Mouse (Mus musculus) hindbrain, embryonic 12.5 days (tissue): Measurements from ENCODE around the gene Impg1. TPM values are rescaled to one million over a fixed set of nuclear protein-coding genes. Genes with fewer than 3 reads are reported as not detected.
A peak's percentile ranks its signal among the peaks of the same experiment; 100 is the strongest.

Experiments used
- ATAC-seq: fragments of 200-750 bp; cut with Nextera tagmentation; 2 replicates; pipeline ENCODE4 v1.8.0; 2017; ENCODE audit warnings: moderate TSS enrichment; ENCODE audit not compliant: low FRiP score
- H3K27ac ChIP-seq: fragments of 300-500 bp; sonication (generic); 2 replicates; pipeline ENCODE4 v1.5.1; 2016; ENCODE audit warnings: mild to moderate bottlenecking
- H3K27me3 ChIP-seq: fragments of 300-500 bp; sonication (generic); 2 replicates; pipeline ENCODE4 v1.6.1; 2016; ENCODE audit warnings: mild to moderate bottlenecking
- H3K36me3 ChIP-seq: fragments of 300-500 bp; sonication (generic); 2 replicates; pipeline ENCODE4 v1.6.1; 2016; ENCODE audit warnings: mild to moderate bottlenecking
- H3K4me1 ChIP-seq: fragments of 300-500 bp; sonication (generic); 2 replicates; pipeline ENCODE4 v1.6.1; 2016
- H3K4me2 ChIP-seq: fragments of 300-500 bp; sonication (generic); replicated peaks from 2 replicates; pipeline ENCODE4 v1.6.1; 2016; ENCODE audit warnings: mild to moderate bottlenecking
- H3K4me3 ChIP-seq: fragments of 300-500 bp; sonication (generic); 2 replicates; pipeline ENCODE4 v1.5.1; 2016; ENCODE audit warnings: mild to moderate bottlenecking
- H3K9ac ChIP-seq: fragments of 300-500 bp; sonication (generic); 2 replicates; pipeline ENCODE4 v1.6.1; 2016; ENCODE audit warnings: mild to moderate bottlenecking, moderate library complexity
- H3K9me3 ChIP-seq: fragments of 300-500 bp; sonication (generic); replicated peaks from 2 replicates; pipeline ENCODE4 v1.6.1; 2016; ENCODE audit warnings: mild to moderate bottlenecking
- WGBS: fragments of 180-500 bp; shearing (Covaris S2); methylation state at CpG from one replicate; pipeline ENCODE4 v1.1.7; 2016; 5-methylcytosine and 5-hydroxymethylcytosine counted together
- polyA plus RNA-seq: library from polyadenylated mRNA; unstranded; fragments of >200 nt; fragmentation: Nextera tagmentation; extraction: Ambion mirVana; gene quantifications from 2 replicates; pipeline ENCODE4 v1.2.1, GENCODE M21; 2016

The Impg1 gene
- polyA plus RNA-seq, 1 experiment from 2014 or later: not detected

DNA sequence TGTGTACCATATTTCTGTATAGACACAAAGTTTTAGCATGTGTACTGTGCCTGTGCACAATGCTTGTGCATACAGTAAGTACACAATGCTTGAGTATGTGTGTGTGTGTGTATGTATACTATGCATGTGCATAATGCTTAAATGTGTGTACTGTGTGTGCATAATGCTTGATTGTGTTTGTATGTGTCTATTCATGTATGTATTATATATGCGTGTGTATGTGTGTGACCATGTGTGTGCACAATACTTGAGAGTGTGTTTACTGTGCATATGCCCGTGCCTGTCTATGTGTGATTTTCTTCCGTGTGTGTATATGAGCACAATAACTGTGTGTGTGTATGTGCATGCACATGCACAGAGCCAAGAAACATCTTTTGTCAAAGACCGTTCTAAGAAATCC is 158.9 kb downstream of the Impg1 start:
- H3K4me2 ChIP-seq: 0 out of 2 replicates have a peak overlapping the region, but pooled peaks have one; percentile 29
- ATAC-seq: no peak
- no peak overlapping the region for H3K27ac ChIP-seq
- no peak overlapping the region for H3K9ac ChIP-seq
- H3K4me1 ChIP-seq: 0 out of 2 replicates have a peak, but pooled peaks cover 2% of the 10 kb centered on the region
- no peaks in the 10 kb centered on the region for H3K36me3 ChIP-seq
- H3K4me3 ChIP-seq: no peak overlapping the region
- H3K27me3 ChIP-seq: no peaks in the 10 kb centered on the region
- WGBS: 84% methylated on average over 4 of the region's 4 CpGs
- no peaks in the 10 kb centered on the region for H3K9me3 ChIP-seq

DNA sequence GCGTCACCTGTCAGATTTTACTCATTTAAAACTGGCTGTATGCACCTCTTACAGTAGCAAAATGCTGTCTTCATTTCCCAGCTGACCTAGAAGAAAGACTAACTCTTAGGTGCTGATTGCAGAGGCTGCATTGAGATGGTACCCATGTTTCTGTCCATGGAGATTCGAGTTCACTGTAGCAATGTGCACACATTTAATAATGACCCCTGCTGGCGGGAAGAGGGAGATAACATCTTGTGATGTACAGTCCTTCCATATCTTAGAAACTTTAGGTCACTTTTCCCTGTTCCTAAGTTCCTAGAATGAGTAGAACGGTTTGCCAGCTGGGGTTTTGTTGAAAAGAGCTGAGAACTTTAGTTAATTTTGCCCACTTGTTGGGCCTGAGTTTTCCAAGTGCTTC is 161.8 kb downstream of the Impg1 start:
- Histone ChIP-seq H3K27me3 (no peaks in the 10 kb centered on the region), H3K36me3 (no peaks in the 10 kb centered on the region), H3K9me3 (no peaks in the 10 kb centered on the region), H3K4me3 (no peak overlapping the region), H3K4me1 (0 out of 2 replicates have a peak, but pooled peaks cover 2% of the 10 kb centered on the region), H3K4me2 (no peak overlapping the region), H3K9ac (no peak overlapping the region), H3K27ac (no peak overlapping the region)
- 74% methylated on average over 4 of the region's 4 CpGs for WGBS
- no peak for ATAC-seq

DNA sequence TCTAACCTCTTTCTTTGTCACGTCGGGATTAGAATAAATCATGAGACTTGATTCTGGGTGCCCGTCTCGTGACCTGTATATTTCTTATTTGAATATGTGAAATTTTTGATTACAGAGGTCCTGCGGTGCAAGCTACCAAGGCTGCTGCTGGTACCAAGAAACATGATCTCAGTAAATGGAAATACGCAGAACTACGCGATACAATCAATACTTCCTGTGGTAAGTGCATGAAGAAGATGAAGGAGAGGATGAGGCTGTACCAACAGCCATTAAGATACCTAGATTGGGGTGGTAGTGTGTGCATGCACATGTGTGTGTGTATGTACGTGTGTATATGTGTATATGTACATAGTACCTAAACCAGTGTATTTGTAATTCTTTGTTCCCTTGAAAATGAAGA is 166.2 kb downstream of the Impg1 start:
- Histone ChIP-seq H3K4me2 (no peak overlapping the region), H3K36me3 (no peaks in the 10 kb centered on the region), H3K27ac (no peak overlapping the region), H3K27me3 (no peaks in the 10 kb centered on the region), H3K9me3 (no peaks in the 10 kb centered on the region), H3K4me1 (no peaks in the 10 kb centered on the region), H3K9ac (no peak overlapping the region), H3K4me3 (no peak overlapping the region)
- WGBS: 90% methylated on average over 9 of the region's 9 CpGs
- no peak for ATAC-seq

DNA sequence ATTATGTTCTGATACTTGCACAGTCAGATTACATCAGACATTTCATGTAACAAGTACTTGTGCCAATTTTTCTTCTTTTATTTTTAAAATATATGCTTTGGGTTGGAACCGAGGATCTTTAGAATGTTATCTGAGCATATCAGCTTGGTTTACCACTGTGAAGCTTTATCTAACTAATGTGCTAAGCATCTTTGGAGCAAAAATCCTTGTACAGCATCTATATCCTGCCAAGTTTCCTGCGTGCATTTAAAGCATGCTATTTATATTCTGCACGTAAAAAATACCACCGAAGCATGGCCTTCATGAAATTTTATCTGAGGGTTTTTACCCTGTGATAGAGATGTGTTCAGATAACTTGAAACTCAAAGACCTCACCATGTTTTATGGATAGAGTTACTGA is 169.2 kb downstream of the Impg1 start:
- no peak for ATAC-seq
- Histone ChIP-seq H3K4me1 (no peaks in the 10 kb centered on the region), H3K36me3 (no peaks in the 10 kb centered on the region), H3K9ac (no peak overlapping the region), H3K9me3 (no peaks in the 10 kb centered on the region), H3K27ac (no peak overlapping the region), H3K4me3 (no peak overlapping the region), H3K4me2 (no peak overlapping the region), H3K27me3 (no peaks in the 10 kb centered on the region)
- WGBS: 78% methylated on average over 4 of the region's 4 CpGs

DNA sequence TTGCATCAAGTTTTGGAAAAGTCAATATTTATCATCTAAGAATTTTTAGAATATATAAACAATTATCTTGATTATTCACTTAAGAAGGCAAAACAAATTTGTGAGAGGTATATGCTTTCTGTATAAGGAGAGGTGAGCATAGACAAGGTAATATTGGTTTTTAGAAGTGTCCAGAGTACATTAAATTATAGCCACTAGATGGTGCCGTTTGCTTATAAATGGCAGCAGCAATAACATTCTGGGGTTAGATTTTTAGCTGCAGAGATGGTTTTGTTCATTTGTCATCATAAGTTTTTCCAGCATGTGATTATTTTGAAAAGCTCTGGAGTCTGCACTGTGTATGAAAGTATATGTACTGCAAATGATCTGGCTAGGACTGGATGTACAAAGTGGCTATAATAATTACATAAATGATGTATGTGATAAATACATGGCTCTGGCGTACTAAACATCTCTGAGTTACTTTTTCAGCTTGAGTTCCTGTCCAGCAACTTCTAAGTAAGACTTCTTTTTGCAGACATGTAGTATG is 172.2 kb downstream of the Impg1 start:
- no peaks in the 10 kb centered on the region; the same call in 1 of the 2 replicates for H3K36me3 ChIP-seq
- H3K4me2 ChIP-seq: no peak overlapping the region
- 61% methylated on average over 2 of the region's 2 CpGs for WGBS
- no peaks in the 10 kb centered on the region for H3K27me3 ChIP-seq
- no peaks in the 10 kb centered on the region for H3K9me3 ChIP-seq
- no peak overlapping the region for H3K27ac ChIP-seq
- no peaks in the 10 kb centered on the region for H3K4me1 ChIP-seq
- H3K9ac ChIP-seq: no peak overlapping the region
- no peak; the same call in 1 of the 2 replicates for ATAC-seq
- H3K4me3 ChIP-seq: no peak overlapping the region

DNA sequence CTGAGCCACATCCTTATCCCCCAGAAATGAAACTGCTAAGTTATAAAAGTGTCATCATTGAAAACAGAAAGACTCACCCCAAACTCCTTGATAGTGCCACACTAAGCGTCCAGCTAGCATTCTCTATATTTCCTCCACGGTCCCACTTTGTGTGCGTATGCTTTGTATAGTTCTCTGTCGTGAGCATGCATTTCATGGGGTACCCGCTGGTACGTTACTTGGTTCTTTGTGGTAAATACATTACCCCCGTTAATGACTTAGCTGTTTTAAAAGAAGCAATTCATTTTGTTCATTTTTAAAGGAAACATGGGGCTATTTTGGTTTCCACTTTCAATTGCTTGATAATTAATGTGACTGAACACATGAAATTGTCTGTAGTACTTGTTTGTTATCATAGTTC is 178.4 kb downstream of the Impg1 start:
- Histone ChIP-seq H3K4me1 (no peaks in the 10 kb centered on the region), H3K36me3 (no peaks in the 10 kb centered on the region; the same call in 1 of the 2 replicates), H3K27ac (no peak overlapping the region), H3K9ac (no peak overlapping the region), H3K4me2 (no peak overlapping the region), H3K9me3 (no peaks in the 10 kb centered on the region), H3K4me3 (no peak overlapping the region), H3K27me3 (no peaks in the 10 kb centered on the region)
- WGBS: 89% methylated on average over 7 of the region's 7 CpGs
- no peak for ATAC-seq

DNA sequence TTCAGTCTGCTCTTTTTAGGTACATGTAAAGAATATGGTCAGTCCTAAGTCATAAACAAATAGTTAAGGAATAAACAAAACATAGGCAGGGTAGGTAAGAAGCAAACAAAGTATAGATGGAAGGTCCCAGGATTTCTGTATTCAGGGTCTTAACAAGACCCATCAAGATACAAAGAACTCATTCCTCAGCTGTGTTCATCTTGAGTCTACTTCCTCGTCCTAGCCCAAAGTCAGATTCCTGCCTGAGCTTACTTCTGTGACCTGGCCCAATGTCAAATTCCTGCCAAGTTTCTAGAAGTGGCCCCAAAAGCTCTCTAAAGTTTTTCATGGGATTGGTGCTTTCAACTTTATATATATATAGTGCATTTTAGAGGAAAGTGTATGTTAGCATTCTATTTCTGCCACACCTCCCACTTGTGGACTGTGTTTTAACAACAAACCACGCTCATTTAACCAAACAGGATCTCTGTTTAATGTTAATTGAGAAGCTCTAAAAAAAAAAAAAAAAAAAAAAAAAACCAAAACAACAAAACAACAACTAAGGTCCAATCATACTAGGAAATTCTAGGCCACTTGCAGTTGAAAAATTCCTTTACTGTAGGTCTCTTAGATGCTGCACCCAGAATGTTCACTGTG is 180.6 kb downstream of the Impg1 start:
- H3K27me3 ChIP-seq: no peaks in the 10 kb centered on the region
- H3K9ac ChIP-seq: no peak overlapping the region
- H3K4me2 ChIP-seq: no peak overlapping the region
- H3K4me1 ChIP-seq: no peaks in the 10 kb centered on the region
- no peaks in the 10 kb centered on the region for H3K36me3 ChIP-seq
- ATAC-seq: no peak
- no peak overlapping the region for H3K27ac ChIP-seq
- no peaks in the 10 kb centered on the region for H3K9me3 ChIP-seq
- 83% methylated on average over 2 of the region's 2 CpGs for WGBS
- no peak overlapping the region for H3K4me3 ChIP-seq

DNA sequence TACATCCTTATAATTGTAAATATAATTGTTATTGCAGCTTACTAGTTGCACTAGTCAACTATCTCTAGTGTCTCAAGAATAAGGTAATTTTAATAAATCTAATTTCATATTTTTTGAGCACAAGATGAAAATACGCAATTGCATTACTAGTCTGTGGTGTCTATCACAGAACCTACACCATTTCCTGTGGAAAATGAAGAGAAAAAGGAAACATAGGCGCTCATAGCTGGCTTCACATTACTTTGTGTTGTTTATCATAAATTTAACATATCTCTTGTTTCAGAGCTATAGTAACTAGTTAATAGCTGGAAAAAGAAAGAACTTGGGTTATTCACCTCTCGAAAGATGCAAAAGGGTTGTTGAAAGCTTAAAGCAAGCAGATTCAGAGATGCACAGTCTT is 182.9 kb downstream of the Impg1 start:
- Histone ChIP-seq H3K9me3 (no peaks in the 10 kb centered on the region), H3K4me3 (no peak overlapping the region), H3K36me3 (no peaks in the 10 kb centered on the region), H3K9ac (no peak overlapping the region), H3K27ac (no peak overlapping the region), H3K27me3 (no peaks in the 10 kb centered on the region), H3K4me2 (no peak overlapping the region), H3K4me1 (no peaks in the 10 kb centered on the region)
- ATAC-seq: no peak
- WGBS: 93% methylated on average over 3 of the region's 3 CpGs

DNA sequence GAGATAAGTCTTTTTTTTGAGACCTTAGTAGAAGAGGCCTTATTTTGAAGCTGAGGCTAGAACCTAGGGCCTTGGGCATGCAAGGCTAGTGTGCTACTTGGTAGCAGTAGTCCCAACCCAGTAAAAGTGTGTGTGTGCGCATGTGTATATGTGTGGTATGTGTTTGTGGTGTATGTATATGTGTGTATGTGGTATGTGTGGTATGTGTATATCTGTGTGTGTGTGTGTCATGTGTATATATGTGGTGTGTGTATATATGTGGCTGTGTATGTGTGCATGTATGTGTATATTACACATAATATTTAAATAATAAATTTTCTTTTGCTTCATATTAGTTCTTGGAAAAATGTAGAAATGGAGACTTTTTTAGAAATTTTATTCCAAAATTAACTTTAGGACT is 184.6 kb downstream of the Impg1 start:
- WGBS: 92% methylated on average over 1 of the region's 1 CpGs
- no peak overlapping the region for H3K27ac ChIP-seq
- no peak overlapping the region for H3K4me3 ChIP-seq
- no peaks in the 10 kb centered on the region for H3K27me3 ChIP-seq
- no peaks in the 10 kb centered on the region for H3K9me3 ChIP-seq
- H3K4me2 ChIP-seq: no peak overlapping the region
- no peak for ATAC-seq
- H3K36me3 ChIP-seq: no peaks in the 10 kb centered on the region
- no peaks in the 10 kb centered on the region; the same call in 1 of the 2 replicates for H3K4me1 ChIP-seq
- H3K9ac ChIP-seq: no peak overlapping the region

DNA sequence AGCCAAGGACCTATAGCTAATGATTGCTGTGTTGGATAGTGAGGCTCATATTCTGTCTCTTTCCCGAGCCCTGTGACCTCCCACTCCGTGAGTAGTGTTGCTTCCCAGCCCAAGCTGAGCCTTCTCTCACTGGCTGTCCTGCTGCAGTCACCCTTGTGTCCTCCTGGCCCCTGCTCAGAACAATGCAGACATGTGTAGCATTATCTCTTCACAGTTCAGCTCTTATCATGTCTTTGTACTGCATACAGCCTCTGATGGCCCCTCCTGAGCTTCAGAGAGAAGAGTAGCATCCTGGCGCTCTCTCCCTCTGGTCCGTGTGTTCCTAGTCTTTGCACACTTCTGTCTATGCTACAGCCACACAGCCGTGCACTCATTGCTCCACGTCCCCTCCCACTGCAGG is 187.5 kb downstream of the Impg1 start:
- H3K4me3 ChIP-seq: no peak overlapping the region
- 74% methylated on average over 6 of the region's 6 CpGs for WGBS
- H3K27me3 ChIP-seq: no peaks in the 10 kb centered on the region
- no peak overlapping the region for H3K4me2 ChIP-seq
- H3K9me3 ChIP-seq: no peaks in the 10 kb centered on the region
- H3K4me1 ChIP-seq: no peaks in the 10 kb centered on the region; the same call in 1 of the 2 replicates
- no peak for ATAC-seq
- no peaks in the 10 kb centered on the region for H3K36me3 ChIP-seq
- no peak overlapping the region for H3K9ac ChIP-seq
- H3K27ac ChIP-seq: no peak overlapping the region

DNA sequence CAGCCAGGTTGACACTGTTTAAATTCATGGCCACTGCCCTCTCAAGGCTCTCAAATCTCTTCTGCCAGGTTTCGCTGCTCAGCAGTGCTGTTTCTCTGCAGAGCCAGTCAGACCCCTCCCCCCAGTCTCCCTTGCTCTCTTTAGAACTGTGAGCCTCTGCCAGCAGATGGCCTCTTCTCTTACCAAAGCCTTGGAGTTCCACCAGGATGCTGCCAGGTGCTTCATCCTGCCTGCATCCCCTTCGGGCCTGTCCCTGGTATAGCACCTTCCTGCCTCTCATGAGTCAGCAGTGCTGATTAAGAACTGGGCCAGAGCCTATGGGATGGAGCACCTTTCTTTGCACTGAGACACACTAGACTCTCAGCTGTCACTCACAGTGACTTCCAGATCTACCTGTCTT is 188.1 kb downstream of the Impg1 start:
- Histone ChIP-seq H3K27me3 (no peaks in the 10 kb centered on the region), H3K4me1 (no peaks in the 10 kb centered on the region; the same call in 1 of the 2 replicates), H3K9ac (no peak overlapping the region), H3K4me3 (no peak overlapping the region), H3K9me3 (no peaks in the 10 kb centered on the region), H3K27ac (no peak overlapping the region), H3K36me3 (no peaks in the 10 kb centered on the region), H3K4me2 (no peak overlapping the region)
- WGBS: 60% methylated on average over 2 of the region's 2 CpGs
- ATAC-seq: no peak

DNA sequence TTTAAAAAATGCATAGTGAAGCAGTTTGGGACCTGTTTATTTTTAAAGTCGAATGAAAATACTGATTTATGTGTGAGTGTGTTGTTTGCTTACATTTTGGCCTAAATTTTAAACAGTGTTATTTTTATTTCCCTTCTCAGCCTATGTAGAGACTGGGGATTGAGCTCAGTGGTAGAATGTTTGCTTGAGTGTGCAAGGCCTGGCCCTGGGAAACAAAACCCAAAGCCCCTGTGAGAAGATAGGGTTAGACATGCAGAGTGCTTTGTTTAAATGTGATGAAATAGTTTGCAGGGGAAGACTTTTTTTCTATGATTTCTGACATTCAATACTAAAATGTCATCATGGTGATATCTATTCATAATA is 189.5 kb downstream of the Impg1 start:
- H3K4me1 ChIP-seq: no peaks in the 10 kb centered on the region; the same call in 1 of the 2 replicates
- H3K4me2 ChIP-seq: no peak overlapping the region
- no peaks in the 10 kb centered on the region for H3K36me3 ChIP-seq
- H3K9ac ChIP-seq: no peak overlapping the region
- no peaks in the 10 kb centered on the region for H3K27me3 ChIP-seq
- ATAC-seq: no peak
- no peak overlapping the region for H3K4me3 ChIP-seq
- H3K27ac ChIP-seq: no peak overlapping the region
- WGBS: 90% methylated on average over 1 of the region's 1 CpGs
- no peaks in the 10 kb centered on the region for H3K9me3 ChIP-seq

DNA sequence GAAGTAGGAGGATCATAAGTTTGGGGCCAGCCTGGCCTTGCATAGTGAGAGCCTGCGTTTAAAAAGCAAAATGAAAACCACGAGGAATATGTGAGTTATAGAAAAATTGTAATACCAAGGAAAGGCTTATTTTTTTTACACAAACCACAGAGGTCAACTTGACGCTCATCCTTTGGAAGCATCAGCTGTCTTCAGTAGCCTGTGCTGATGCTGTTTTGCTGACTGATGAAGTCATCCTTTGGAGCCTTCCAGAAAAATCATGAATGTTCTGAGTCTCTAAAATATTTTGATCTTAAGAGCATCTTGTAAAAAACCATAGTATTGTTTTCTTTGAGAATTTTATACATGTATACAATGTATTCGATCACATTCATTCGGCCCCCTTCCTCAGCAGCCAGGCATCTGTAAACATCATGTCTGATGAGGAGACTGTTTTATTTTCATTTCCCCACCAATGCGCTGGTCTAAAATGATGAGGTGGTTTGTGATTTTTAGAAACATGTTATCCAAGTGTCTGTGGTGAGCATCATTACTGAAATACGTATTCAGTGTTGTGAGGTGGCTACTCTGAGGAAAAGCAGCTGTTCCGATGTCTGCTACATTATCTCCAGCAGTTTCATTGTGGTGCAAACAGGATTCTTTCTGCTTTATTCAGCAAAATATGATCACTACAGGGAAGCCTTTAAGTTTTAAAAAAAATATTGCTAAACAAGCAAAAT is 190.1 kb downstream of the Impg1 start:
- Histone ChIP-seq H3K4me2 (no peak overlapping the region), H3K27me3 (no peaks in the 10 kb centered on the region), H3K9ac (no peak overlapping the region), H3K9me3 (no peaks in the 10 kb centered on the region), H3K4me3 (no peak overlapping the region), H3K27ac (no peak overlapping the region), H3K36me3 (no peaks in the 10 kb centered on the region), H3K4me1 (no peaks in the 10 kb centered on the region; the same call in 1 of the 2 replicates)
- 90% methylated on average over 8 of the region's 8 CpGs for WGBS
- no peak for ATAC-seq
